11 mouse cellular contexts compared by ENCODE assay signal in genomic region chr14:40927041-40927440, GRCm38 (mm10). TPM values are rescaled to one million over a fixed set of nuclear protein-coding genes. Genes with fewer than 3 reads are reported as not detected.
DNase-seq lines count a peak whose midpoint lies in the region; ATAC-seq and TF ChIP-seq lines count a peak whose summit lies in the region.
"Had no signal": no experiment of that assay in that cellular context is flagged by ENCODE, and none has a peak within 500 bp of the region (broad histone marks: within the 10 kb centered on the region; RNA-seq: fewer than 3 reads in every experiment).

No protein-coding gene starts in this region.

- WGBS in midbrain, embryonic 15.5 days, result 84% methylated on average over 2 of the region's 2 CpGs
- 90% methylated on average over 2 of the region's 2 CpGs for WGBS in midbrain, postnatal 0 days
- WGBS in liver, embryonic 11.5 days, result 59% methylated on average over 2 of the region's 2 CpGs

- peaks cover 4% of the 10 kb centered on the region; the same call in 1 of the 2 replicates for H3K4me1 ChIP-seq in midbrain, embryonic 15.5 days
- no peaks in the 10 kb centered on the region for H3K4me1 ChIP-seq in midbrain, postnatal 0 days (ENCODE audit: insufficient read depth, low read length)
- H3K4me1 ChIP-seq in liver, embryonic 11.5 days (replicated peaks; ENCODE audit: control insufficient read depth, insufficient read depth, low read length), result peaks cover 50% of the 10 kb centered on the region

- no peak for TF ChIP-seq CTCF in midbrain, postnatal 0 days (IDR thresholded peaks at IDR 0.05)

- H3K4me3 ChIP-seq in midbrain, embryonic 15.5 days, result no peak overlapping the region
- no peak overlapping the region for H3K4me3 ChIP-seq in midbrain, postnatal 0 days (ENCODE audit: low read depth, low read length)
- no peak overlapping the region for H3K4me3 ChIP-seq in liver, embryonic 11.5 days (ENCODE audit: low read depth, low read length)
- H3K4me3 ChIP-seq: neural tube, embryonic 15.5 days had no signal

- intact Hi-C loops in heart, postnatal 10 days (cut with DNase I), result no loop called here

- H3K36me3 ChIP-seq in midbrain, embryonic 15.5 days (replicated peaks), result no peaks in the 10 kb centered on the region
- H3K36me3 ChIP-seq in midbrain, postnatal 0 days (ENCODE audit: insufficient read depth, low read length), result no peaks in the 10 kb centered on the region
- peaks cover 3% of the 10 kb centered on the region; the same call in 1 of the 2 replicates for H3K36me3 ChIP-seq in liver, embryonic 11.5 days (ENCODE audit: control insufficient read depth, insufficient read depth, low read length)
- H3K36me3 ChIP-seq: neural tube, embryonic 15.5 days had no signal

- peak; percentile 95 for DNase-seq in heart, adult 11 months
- DNase-seq in heart, postnatal 10 days, result no peak
- no peak for DNase-seq in midbrain, postnatal 0 days (ENCODE audit: low spot score)
- no peak for DNase-seq in liver, embryonic 11.5 days (ENCODE audit: low spot score)
- DNase-seq in thymus, postnatal 25 days, result peak; percentile 36
- no peak for DNase-seq in right cerebral cortex, postnatal 25 days
- no peak for DNase-seq in cerebellum, adult 11 months
- DNase-seq: heart, postnatal 4 days; lung, postnatal 14 days had no signal

- no peak overlapping the region for H3K9ac ChIP-seq in midbrain, embryonic 15.5 days
- H3K9ac ChIP-seq in midbrain, postnatal 0 days (replicated peaks; ENCODE audit: low read length, poor library complexity, severe bottlenecking), result no peak overlapping the region
- H3K9ac ChIP-seq in liver, embryonic 11.5 days (ENCODE audit: low read depth, low read length), result no peak overlapping the region
- H3K9ac ChIP-seq: neural tube, embryonic 15.5 days had no signal

- no peak overlapping the region for H3K4me2 ChIP-seq in midbrain, embryonic 15.5 days
- H3K4me2 ChIP-seq in midbrain, postnatal 0 days (ENCODE audit: low read depth, low read length, poor library complexity, severe bottlenecking), result no peak overlapping the region
- H3K4me2 ChIP-seq in liver, embryonic 11.5 days, result no peak overlapping the region
- H3K4me2 ChIP-seq: neural tube, embryonic 15.5 days had no signal

- H3K9me3 ChIP-seq in midbrain, embryonic 15.5 days, result no peaks in the 10 kb centered on the region
- H3K9me3 ChIP-seq in midbrain, postnatal 0 days (ENCODE audit: low read length), result no peaks in the 10 kb centered on the region
- H3K9me3 ChIP-seq in liver, embryonic 11.5 days (ENCODE audit: control insufficient read depth, low read length), result no peaks in the 10 kb centered on the region
- H3K9me3 ChIP-seq: neural tube, embryonic 15.5 days had no signal

- H3K27ac ChIP-seq in midbrain, embryonic 15.5 days, result no peak overlapping the region
- no peak overlapping the region for H3K27ac ChIP-seq in midbrain, postnatal 0 days (ENCODE audit: low read depth, low read length)
- no peak overlapping the region for H3K27ac ChIP-seq in liver, embryonic 11.5 days (ENCODE audit: low read depth, low read length)
- H3K27ac ChIP-seq: neural tube, embryonic 15.5 days had no signal

- peak; percentile 22; the same call in 1 of the 2 replicates for ATAC-seq in midbrain, embryonic 15.5 days (replicated peaks)
- ATAC-seq in midbrain, postnatal 0 days (ENCODE audit: low FRiP score), result no peak
- ATAC-seq in liver, embryonic 11.5 days (replicated peaks; ENCODE audit: low FRiP score), result peak; percentile 16; the same call in 1 of the 2 replicates

- no peaks in the 10 kb centered on the region for H3K27me3 ChIP-seq in midbrain, embryonic 15.5 days (replicated peaks)
- H3K27me3 ChIP-seq in midbrain, postnatal 0 days (ENCODE audit: insufficient read depth, low read length), result no peaks in the 10 kb centered on the region
- no peaks in the 10 kb centered on the region for H3K27me3 ChIP-seq in liver, embryonic 11.5 days (replicated peaks; ENCODE audit: control insufficient read depth, insufficient read depth, low read length)
- H3K27me3 ChIP-seq: neural tube, embryonic 15.5 days had no signal

RNA-seq across cellular contexts. Expression of gene Sh2d4b, which starts 34.0 kb away (rescaled TPM):
- 1 to 10 TPM in 1 of 2 experiments, under 1 TPM in 1; 0.57 to 1.2 TPM for total RNA-seq in heart, postnatal 10 days (2021)
- polyA plus RNA-seq in midbrain, embryonic 15.5 days (2015; fragmentation: Nextera tagmentation; extraction: Ambion mirVana), result 1.1 and 1.7 TPM in 2 replicates
- total RNA-seq in midbrain, postnatal 0 days (2014; rRNA removed), result 3.0 and 3.7 TPM in 2 replicates
- 0.44 and 0.74 TPM in 2 replicates for polyA plus RNA-seq in midbrain, postnatal 0 days (2015; fragmentation: Nextera tagmentation; extraction: Ambion mirVana)
- 0.43 and 0.86 TPM in 2 replicates for polyA plus RNA-seq in liver, embryonic 11.5 days (2014; fragmentation: Nextera tagmentation; extraction: Ambion mirVana)

RNA-seq across cellular contexts. Expression of gene Tspan14, which starts 39.6 kb away (rescaled TPM):
- total RNA-seq in heart, postnatal 10 days (2021), result 10 to 100 TPM; 28.1 to 30.4 TPM
- polyA plus RNA-seq in midbrain, embryonic 15.5 days (2015; fragmentation: Nextera tagmentation; extraction: Ambion mirVana), result 68.9 and 75.2 TPM in 2 replicates
- 31.2 and 31.8 TPM in 2 replicates for total RNA-seq in midbrain, postnatal 0 days (2014; rRNA removed)
- 28.3 and 31.3 TPM in 2 replicates for polyA plus RNA-seq in midbrain, postnatal 0 days (2015; fragmentation: Nextera tagmentation; extraction: Ambion mirVana)
- polyA plus RNA-seq in liver, embryonic 11.5 days (2014; fragmentation: Nextera tagmentation; extraction: Ambion mirVana), result 65.3 and 68.1 TPM in 2 replicates

Comparison
In these comparisons a context has a peak if more than half of its experiments do, and no peak if none do; other contexts are left out.
1. DNase-seq: peak in heart, adult 11 months (single experiment) and thymus, postnatal 25 days (single experiment); none in heart, postnatal 10 days (0 of 2), midbrain, postnatal 0 days (single experiment), liver, embryonic 11.5 days (single experiment), right cerebral cortex, postnatal 25 days (single experiment) and cerebellum, adult 11 months (single experiment).